In genomic region chr9:119578636-119579438, GRCm38 (mm10) we compare ENCODE assay signal across 8 mouse cellular contexts. TPM values are rescaled to one million over a fixed set of nuclear protein-coding genes. Genes with fewer than 3 reads are reported as not detected.
A peak's percentile ranks its signal among the peaks of the same experiment; 100 is the strongest.
DNase-seq lines count a peak whose midpoint lies in the region; ATAC-seq lines count a peak whose summit lies in the region.

TSS of gene Scn5a (minus strand) at chr9:119579016.

- 3% methylated on average over 99 of the region's 99 CpGs for WGBS in embryonic facial prominence, embryonic 10.5 days
- 3% methylated on average over 78 of the region's 99 CpGs for WGBS in liver, embryonic 11.5 days
- 1% methylated on average over 43 of the region's 99 CpGs for WGBS in stomach, embryonic 15.5 days

- H3K9ac ChIP-seq in liver, embryonic 11.5 days (ENCODE audit: low read depth, low read length), result no peak within 1 kb of the TSS; the same call in 1 of the 2 replicates
- peak within 1 kb of the TSS; percentile 22; the same call in 1 of the 2 replicates for H3K9ac ChIP-seq in stomach, embryonic 15.5 days

- H3K27ac ChIP-seq in embryonic facial prominence, embryonic 10.5 days (replicated peaks), result peak within 1 kb of the TSS; percentile 49; the same call in 1 of the 2 replicates
- H3K27ac ChIP-seq in liver, embryonic 11.5 days (ENCODE audit: low read depth, low read length), result no peak within 1 kb of the TSS
- no peak within 1 kb of the TSS for H3K27ac ChIP-seq in stomach, embryonic 15.5 days

- H3K9me3 ChIP-seq in embryonic facial prominence, embryonic 10.5 days, result no peaks in the 10 kb centered on the region
- H3K9me3 ChIP-seq in liver, embryonic 11.5 days (ENCODE audit: control insufficient read depth, low read length), result no peaks in the 10 kb centered on the region
- H3K9me3 ChIP-seq in stomach, embryonic 15.5 days, result no peaks in the 10 kb centered on the region

- DNase-seq in embryo, embryonic 10.5 days (ENCODE audit: low spot score), result peak; percentile 37
- no peak for DNase-seq in embryo, embryonic 10 days (ENCODE audit: low spot score)
- peak; percentile 56 for DNase-seq in embryonic facial prominence, embryonic 10.5 days (ENCODE audit: low spot score)
- no peak for DNase-seq in heart, postnatal 25 days (ENCODE audit: low spot score)
- peak; percentile 46 for DNase-seq in liver, embryonic 11.5 days (ENCODE audit: low spot score)
- DNase-seq in left cerebral cortex, postnatal 25 days (ENCODE audit: low spot score in 2 of 2), result no peak
- DNase-seq in cerebellum, adult 8-10 months, result no peak

- peak within 1 kb of the TSS; percentile 68 for H3K4me3 ChIP-seq in embryonic facial prominence, embryonic 10.5 days
- peak within 1 kb of the TSS; percentile 54 for H3K4me3 ChIP-seq in liver, embryonic 11.5 days (ENCODE audit: low read depth, low read length)
- H3K4me3 ChIP-seq in stomach, embryonic 15.5 days (replicated peaks), result peak within 1 kb of the TSS; percentile 56

- H3K36me3 ChIP-seq in embryonic facial prominence, embryonic 10.5 days (replicated peaks), result no peaks in the 10 kb centered on the region
- H3K36me3 ChIP-seq in liver, embryonic 11.5 days (ENCODE audit: control insufficient read depth, insufficient read depth, low read length), result no peaks in the 10 kb centered on the region
- H3K36me3 ChIP-seq in stomach, embryonic 15.5 days, result no peaks in the 10 kb centered on the region

- peaks cover 24% of the 10 kb centered on the region for H3K4me1 ChIP-seq in embryonic facial prominence, embryonic 10.5 days
- H3K4me1 ChIP-seq in liver, embryonic 11.5 days (replicated peaks; ENCODE audit: control insufficient read depth, insufficient read depth, low read length), result 0 out of 2 replicates have a peak, but pooled peaks cover 6% of the 10 kb centered on the region
- peaks cover 7% of the 10 kb centered on the region for H3K4me1 ChIP-seq in stomach, embryonic 15.5 days

- H3K27me3 ChIP-seq in embryonic facial prominence, embryonic 10.5 days (replicated peaks; ENCODE audit: low read depth, poor library complexity, severe bottlenecking), result peaks cover 94% of the 10 kb centered on the region
- H3K27me3 ChIP-seq in liver, embryonic 11.5 days (replicated peaks; ENCODE audit: control insufficient read depth, insufficient read depth, low read length), result peaks cover 66% of the 10 kb centered on the region
- H3K27me3 ChIP-seq in stomach, embryonic 15.5 days (replicated peaks), result peaks cover 66% of the 10 kb centered on the region

- H3K4me2 ChIP-seq in liver, embryonic 11.5 days, result peak within 1 kb of the TSS; percentile 90
- peak within 1 kb of the TSS; percentile 99 for H3K4me2 ChIP-seq in stomach, embryonic 15.5 days

- intact Hi-C loops in heart, postnatal 25 days (cut with DNase I), result no loop called here
- intact Hi-C loops in left cerebral cortex, postnatal 25 days (cut with DNase I), result no loop called here

- ATAC-seq in liver, embryonic 11.5 days (replicated peaks; ENCODE audit: low FRiP score), result peak; percentile 59
- peak; percentile 69; the same call in 1 of the 2 replicates for ATAC-seq in stomach, embryonic 15.5 days (ENCODE audit: insufficient read depth, low FRiP score, low read depth)

RNA-seq across cellular contexts. Expression of gene Scn5a, which starts in this region (rescaled TPM):
- polyA plus RNA-seq in embryonic facial prominence, embryonic 10.5 days (2016; fragmentation: Nextera tagmentation; extraction: Ambion mirVana), result 1.2 and 1.5 TPM in 2 replicates
- total RNA-seq in heart, postnatal 25 days (2021), result 100 to 1,000 TPM; 141 to 144 TPM
- polyA plus RNA-seq in liver, embryonic 11.5 days (2014; fragmentation: Nextera tagmentation; extraction: Ambion mirVana), result 0.22 TPM in 1 of 2 replicates, not detected in the other
- polyA plus RNA-seq in stomach, embryonic 15.5 days (2015; fragmentation: Nextera tagmentation; extraction: Ambion mirVana), result 0.19 and 0.42 TPM in 2 replicates
- total RNA-seq in left cerebral cortex, postnatal 25 days (2021), result 1 to 10 TPM; 2.9 to 5.1 TPM

Comparison
In these comparisons a context has a peak if more than half of its experiments do, and no peak if none do; other contexts are left out.
1. RNA of gene Scn5a (total RNA-seq): 141 to 144 TPM in heart, postnatal 25 days; 2.9 to 5.1 TPM in left cerebral cortex, postnatal 25 days; every median in the first group is over 10 times any median in the second.
2. DNase-seq: peak in embryo, embryonic 10.5 days (single experiment) and embryonic facial prominence, embryonic 10.5 days (single experiment); none in embryo, embryonic 10 days (single experiment), heart, postnatal 25 days (single experiment), left cerebral cortex, postnatal 25 days (0 of 2) and cerebellum, adult 8-10 months (single experiment).
3. Peak in DNase-seq, ATAC-seq, H3K4me3 ChIP-seq and H3K4me2 ChIP-seq in liver, embryonic 11.5 days; RNA of the gene not detected or under 1 TPM.
4. Peak in ATAC-seq, H3K4me3 ChIP-seq, H3K9ac ChIP-seq and H3K4me2 ChIP-seq in stomach, embryonic 15.5 days; RNA of the gene not detected or under 1 TPM.
5. Peak in every context shown above with its lines, with median percentiles within 50 percentile points of each other: H3K4me3 ChIP-seq.